Comparison of ENCODE assay signal across 8 mouse cellular contexts in the genomic region with DNA sequence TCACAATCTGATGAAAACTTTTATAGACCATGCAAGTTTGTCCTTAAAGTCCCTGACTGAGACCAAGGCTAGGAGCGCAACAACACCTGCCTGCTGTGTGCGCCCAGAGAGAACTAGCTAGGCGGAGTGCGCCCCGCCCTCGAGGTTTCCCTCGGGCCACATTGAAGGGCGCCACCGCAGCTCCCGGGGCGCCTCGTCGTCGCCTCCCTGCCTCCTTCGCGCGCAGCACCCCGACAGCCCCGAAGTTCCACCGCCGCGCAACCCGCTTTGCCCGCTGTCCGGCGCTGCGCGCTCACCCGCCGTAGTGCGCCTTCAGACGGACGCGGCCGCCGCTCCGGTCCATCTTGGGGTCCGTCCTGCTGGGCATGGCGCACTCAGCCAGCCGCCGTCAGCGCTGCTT. TPM values are rescaled to one million over a fixed set of nuclear protein-coding genes. Genes with fewer than 3 reads are reported as not detected.
DNase-seq lines count a peak whose midpoint lies in the region; ATAC-seq lines count a peak whose summit lies in the region.

No protein-coding gene starts in this region.

- peaks cover 78% of the 10 kb centered on the region for H3K27me3 ChIP-seq in embryonic facial prominence, embryonic 13.5 days
- peaks cover 48% of the 10 kb centered on the region for H3K27me3 ChIP-seq in midbrain, embryonic 16.5 days (ENCODE audit: control insufficient read depth, insufficient read depth, low read depth, low read length)

- WGBS in embryonic facial prominence, embryonic 13.5 days = under 1% methylated on average over 42 of the region's 42 CpGs
- under 1% methylated on average over 42 of the region's 42 CpGs for WGBS in midbrain, embryonic 16.5 days

- no peaks in the 10 kb centered on the region for H3K36me3 ChIP-seq in embryonic facial prominence, embryonic 13.5 days
- H3K36me3 ChIP-seq in midbrain, embryonic 16.5 days (ENCODE audit: control insufficient read depth, insufficient read depth, low read length) = no peaks in the 10 kb centered on the region

- H3K27ac ChIP-seq in embryonic facial prominence, embryonic 13.5 days = no peak overlapping the region
- H3K27ac ChIP-seq in midbrain, embryonic 16.5 days (ENCODE audit: low read length) = no peak overlapping the region

- H3K4me1 ChIP-seq in embryonic facial prominence, embryonic 13.5 days = peaks cover 9% of the 10 kb centered on the region; the same call in 1 of the 2 replicates
- peaks cover 6% of the 10 kb centered on the region; the same call in 1 of the 2 replicates for H3K4me1 ChIP-seq in midbrain, embryonic 16.5 days (ENCODE audit: control insufficient read depth, insufficient read depth, low read length)

- H3K9me3 ChIP-seq in embryonic facial prominence, embryonic 13.5 days = no peaks in the 10 kb centered on the region
- no peaks in the 10 kb centered on the region for H3K9me3 ChIP-seq in midbrain, embryonic 16.5 days (replicated peaks; ENCODE audit: control insufficient read depth, low read length, poor library complexity, severe bottlenecking)

- peak overlapping the region; percentile 57 for H3K9ac ChIP-seq in embryonic facial prominence, embryonic 13.5 days
- H3K9ac ChIP-seq in midbrain, embryonic 16.5 days (ENCODE audit: low read depth, low read length) = no peak overlapping the region

- no peak for ATAC-seq in embryonic facial prominence, embryonic 13.5 days (ENCODE audit: insufficient number of reproducible peaks, insufficient read depth, low FRiP score, low TSS enrichment, low read depth)
- ATAC-seq in midbrain, embryonic 16.5 days = no peak

- H3K4me2 ChIP-seq in embryonic facial prominence, embryonic 13.5 days = peak overlapping the region; percentile 66
- peak overlapping the region; percentile 58 for H3K4me2 ChIP-seq in midbrain, embryonic 16.5 days (ENCODE audit: low read length)

- DNase-seq in lung, adult 18-20 months = peak; percentile 51 to 57
- no peak for DNase-seq in lung, postnatal 10 days
- DNase-seq in kidney, postnatal 10 days = peak; percentile 52
- no peak for DNase-seq in adrenal gland, postnatal 4 days (ENCODE audit: low spot score in 2 of 2)
- no peak for DNase-seq in ovary, postnatal 10 days (ENCODE audit: low spot score)
- no peak for DNase-seq in adrenal gland, postnatal 25 days

- peak overlapping the region; percentile 48 for H3K4me3 ChIP-seq in embryonic facial prominence, embryonic 13.5 days
- peak overlapping the region; percentile 46 for H3K4me3 ChIP-seq in midbrain, embryonic 16.5 days (ENCODE audit: low read depth, low read length)

RNA-seq across cellular contexts. Expression of a gene that starts 0.3 kb away (rescaled TPM):
- 10.9 and 12.4 TPM in 2 replicates for polyA plus RNA-seq in embryonic facial prominence, embryonic 13.5 days (2015; fragmentation: Nextera tagmentation; extraction: Ambion mirVana)
- polyA plus RNA-seq in midbrain, embryonic 16.5 days (2015; fragmentation: Nextera tagmentation; extraction: Ambion mirVana) = 95.8 and 97.1 TPM in 2 replicates
- 10 to 100 TPM in 1 of 2 experiments, 1 to 10 TPM in 1; 7.8 to 10.3 TPM for total RNA-seq in adrenal gland, postnatal 4 days (2021)
- total RNA-seq in adrenal gland, postnatal 25 days (2021) = 2.5 and 6.3 TPM in 2 replicates

RNA-seq across cellular contexts. Expression of a gene that starts 37.1 kb away (rescaled TPM):
- polyA plus RNA-seq in embryonic facial prominence, embryonic 13.5 days (2015; fragmentation: Nextera tagmentation; extraction: Ambion mirVana) = not detected in 2 replicates
- polyA plus RNA-seq in midbrain, embryonic 16.5 days (2015; fragmentation: Nextera tagmentation; extraction: Ambion mirVana) = 0.22 and 0.26 TPM in 2 replicates
- total RNA-seq in adrenal gland, postnatal 4 days (2021) = under 1 TPM; 0.20 to 0.25 TPM
- total RNA-seq in adrenal gland, postnatal 25 days (2021) = not detected in 2 replicates

RNA-seq across cellular contexts. Expression of a gene that starts 48.1 kb away (rescaled TPM):
- polyA plus RNA-seq in embryonic facial prominence, embryonic 13.5 days (2015; fragmentation: Nextera tagmentation; extraction: Ambion mirVana) = 3.8 and 4.7 TPM in 2 replicates
- 5.9 and 6.4 TPM in 2 replicates for polyA plus RNA-seq in midbrain, embryonic 16.5 days (2015; fragmentation: Nextera tagmentation; extraction: Ambion mirVana)
- total RNA-seq in adrenal gland, postnatal 4 days (2021) = 1 to 10 TPM; 1.1 to 1.3 TPM
- total RNA-seq in adrenal gland, postnatal 25 days (2021) = 0.71 and 1.5 TPM in 2 replicates

Comparison
In these comparisons a context has a peak if more than half of its experiments do, and no peak if none do; other contexts are left out.
1. DNase-seq: peak in lung, adult 18-20 months (2 of 2) and kidney, postnatal 10 days (single experiment); none in lung, postnatal 10 days (single experiment), adrenal gland, postnatal 4 days (0 of 2), ovary, postnatal 10 days (single experiment) and adrenal gland, postnatal 25 days (single experiment).